Mouse (Mus musculus) heart, postnatal 0 days (tissue): Measurements from ENCODE around the gene Srpr.

Experiments
- CTCF ChIP-seq: IDR thresholded peaks from 2 replicates; pipeline ENCODE4 v1.5.1; 2016; ENCODE audit warnings: antibody characterized with exemption, control low read depth, low read depth
- EP300 ChIP-seq: IDR thresholded peaks from 2 replicates; pipeline ENCODE4 v1.6.1; 2016; ENCODE audit warnings: antibody characterized with exemption, low read depth

DNA sequence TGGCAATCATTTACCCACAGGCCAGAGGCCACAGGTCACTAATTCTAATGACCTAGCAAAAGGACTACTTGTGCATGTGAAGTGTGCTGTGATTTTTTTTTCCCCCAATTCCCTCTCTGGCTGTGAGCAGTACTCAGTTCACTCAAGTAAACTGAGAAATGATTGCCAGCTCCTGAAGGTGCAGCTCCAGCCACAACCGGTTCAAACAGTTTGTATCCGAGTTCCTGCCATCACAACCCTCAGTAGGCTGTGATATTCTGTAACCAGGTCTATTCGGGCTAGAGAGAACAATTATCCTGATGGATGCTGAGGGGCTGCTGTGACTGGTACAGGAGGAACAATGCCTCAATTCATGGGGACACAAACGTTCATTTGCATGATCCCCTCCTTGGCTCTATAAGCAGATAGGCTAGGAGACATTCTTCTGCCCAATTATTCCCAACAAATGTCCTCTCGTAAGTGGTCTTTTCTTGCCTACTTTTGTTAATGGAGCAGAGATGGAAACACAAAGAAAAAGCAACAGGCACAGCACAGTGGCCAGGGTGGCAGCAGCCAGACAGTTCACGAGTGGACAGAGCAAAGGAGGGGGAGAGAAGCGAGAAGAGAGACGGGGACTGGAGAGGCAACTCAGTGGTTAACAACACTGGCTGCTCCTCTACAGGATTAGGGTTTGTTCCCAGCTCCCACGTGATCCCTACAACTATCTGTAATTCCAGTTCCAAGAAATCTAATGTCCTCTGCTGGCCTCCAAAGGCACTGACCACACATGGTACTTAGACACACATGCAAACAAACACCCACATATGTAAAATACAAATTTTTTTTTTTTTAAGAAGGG is 33.0 kb upstream of the Srpr start:
- no peak for TF ChIP-seq CTCF
- no peak for TF ChIP-seq EP300
